Mouse (Mus musculus) thymus, postnatal 4 days (tissue): ENCODE data around the gene Shq1.

ENCODE experiments used
- DNase-seq: peaks from one replicate; pipeline ENCODE4 v3.0.0; 2021

Shq1 gene

DNA sequence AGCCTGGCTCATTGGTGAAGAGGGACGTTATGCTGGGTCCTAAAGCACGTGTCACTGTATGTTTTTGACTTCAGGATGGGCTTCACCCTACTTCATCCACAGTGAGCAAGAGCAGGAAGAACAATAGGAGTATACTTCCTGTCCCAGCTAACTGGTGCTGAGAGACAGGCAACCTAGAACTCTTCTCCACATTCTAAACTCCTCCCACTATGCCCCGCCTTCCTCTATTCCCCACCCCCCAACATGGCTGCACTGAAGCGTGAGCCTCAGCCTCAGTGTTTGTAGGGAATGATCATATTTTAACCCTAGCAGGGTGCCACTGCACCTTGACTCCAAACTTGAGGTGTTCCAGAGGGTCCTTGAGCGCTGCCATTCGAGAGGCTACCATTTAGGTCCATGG, 143.8 kb downstream of the Shq1 start:
- no peak for DNase-seq

DNA sequence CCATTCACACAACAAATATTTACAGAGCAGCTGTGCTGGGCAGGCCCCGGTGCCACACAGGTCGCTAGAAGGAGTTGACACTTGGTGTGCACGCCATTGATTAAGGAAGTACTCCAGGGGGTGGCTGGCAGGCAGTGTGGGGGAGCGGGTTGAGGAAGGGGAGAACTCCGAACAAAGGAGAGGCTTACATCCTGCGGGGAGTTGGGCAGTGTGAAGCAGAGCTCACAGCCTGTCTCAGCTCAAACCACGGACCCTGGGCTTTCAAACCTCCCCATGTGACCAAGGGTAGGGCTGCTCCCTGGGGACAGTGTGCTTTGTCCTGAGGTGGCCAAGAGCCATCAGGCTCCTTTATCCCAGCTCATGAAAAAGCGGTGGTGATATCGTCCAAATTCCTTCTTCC, 144.9 kb downstream of the Shq1 start:
- DNase-seq = no peak

DNA sequence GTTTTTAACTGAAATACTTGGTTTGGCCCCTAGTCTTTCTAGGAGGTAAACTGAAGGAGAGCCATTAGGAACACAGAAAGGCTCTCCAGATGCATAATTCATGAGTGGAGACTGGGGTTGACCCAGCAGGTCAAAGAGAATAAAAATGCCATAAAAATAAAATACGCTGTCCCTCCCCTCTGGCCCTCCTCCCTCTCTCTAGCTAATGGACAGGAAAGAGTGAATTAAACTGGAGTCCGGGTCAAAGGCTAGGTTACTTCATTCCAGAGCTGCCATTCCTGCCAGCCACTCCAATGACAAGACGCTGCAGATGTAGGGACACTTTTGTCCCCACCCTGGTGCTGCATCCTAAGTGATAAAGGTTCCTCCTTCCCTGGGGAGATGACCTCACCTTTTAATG, 145.5 kb downstream of the Shq1 start:
- DNase-seq = no peak

DNA sequence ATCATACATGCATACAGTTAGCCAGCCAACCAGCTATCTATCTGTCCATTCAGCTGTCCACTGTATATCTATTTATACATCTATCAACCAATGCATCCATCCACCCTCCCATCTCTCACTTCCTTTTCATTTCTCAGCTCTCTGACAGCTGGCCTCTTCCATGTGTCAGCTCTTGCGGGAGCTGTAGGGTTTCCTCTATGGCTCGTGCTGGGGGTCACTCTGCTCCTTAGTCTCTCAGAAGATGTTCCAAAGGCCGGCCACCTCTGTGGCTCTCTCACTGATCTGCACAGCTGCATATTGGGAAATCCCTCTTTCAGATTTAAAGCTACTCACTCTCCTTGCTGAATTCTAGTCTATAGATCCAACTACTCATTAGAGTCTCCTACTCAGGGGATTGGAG, 148.5 kb downstream of the Shq1 start:
- DNase-seq = no peak

DNA sequence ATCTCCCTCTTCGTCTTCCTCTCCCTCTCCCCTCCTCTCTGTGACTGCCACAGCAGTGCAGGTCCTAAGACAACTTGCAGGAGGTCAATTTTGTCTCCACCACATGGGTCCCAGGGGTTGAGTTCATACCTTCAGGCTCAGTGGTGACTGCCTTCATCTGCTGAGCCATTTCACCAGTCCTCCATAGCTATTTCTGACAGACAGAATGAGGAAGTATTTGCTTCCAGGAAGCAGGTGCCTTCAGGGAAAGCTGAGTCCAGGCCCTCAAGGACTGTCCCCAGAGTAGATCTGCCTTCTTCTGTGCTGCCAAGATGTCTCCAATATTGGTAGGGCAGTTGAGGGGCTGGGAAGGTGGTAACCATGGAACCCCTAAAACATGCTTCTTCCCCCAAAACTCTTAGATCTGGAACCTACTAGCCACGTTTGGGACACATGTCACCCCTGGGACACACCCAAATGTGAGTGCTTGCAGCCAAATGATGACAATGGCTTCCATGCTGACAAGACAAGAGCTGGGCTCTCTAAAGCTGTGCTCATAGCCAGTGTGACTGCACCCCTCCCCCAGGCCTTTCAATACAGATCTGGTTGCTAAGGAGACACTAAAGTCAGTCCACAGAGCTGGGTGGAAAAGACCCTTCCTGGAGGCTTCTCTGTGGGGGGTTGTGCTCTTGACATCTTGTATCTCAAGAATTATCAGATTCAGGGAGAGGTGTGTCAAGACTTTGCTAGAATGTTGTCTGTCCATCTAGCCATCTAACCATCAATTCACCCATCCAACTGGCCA, 149.2 kb downstream of the Shq1 start:
- no peak for DNase-seq

DNA sequence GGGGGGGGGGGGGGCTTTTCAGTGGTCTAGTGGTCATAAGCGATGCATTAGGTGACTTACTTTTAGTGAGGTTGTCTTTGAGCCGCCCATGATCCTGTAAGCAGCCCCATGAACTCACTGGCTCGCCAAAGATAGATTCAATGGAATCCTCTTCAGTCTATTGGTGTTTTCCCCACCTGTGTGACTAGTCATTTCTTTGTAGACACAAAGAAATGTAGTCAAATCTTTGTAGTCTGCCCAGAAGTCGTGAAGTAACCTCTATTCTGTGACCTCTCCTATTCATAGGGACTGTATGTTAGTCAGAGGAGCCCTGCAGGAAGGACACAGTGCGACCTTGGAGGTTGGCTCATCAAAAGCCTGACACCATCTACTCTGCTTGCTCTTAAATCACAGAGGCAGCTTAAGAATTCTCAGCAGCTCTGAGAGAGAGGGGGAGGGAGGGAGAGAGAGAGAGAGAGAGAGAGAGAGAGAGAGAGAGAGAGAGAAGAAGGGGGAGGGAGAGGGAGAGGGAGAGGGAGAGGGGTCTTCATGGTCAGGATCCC, 150.3 kb downstream of the Shq1 start:
- DNase-seq = no peak

DNA sequence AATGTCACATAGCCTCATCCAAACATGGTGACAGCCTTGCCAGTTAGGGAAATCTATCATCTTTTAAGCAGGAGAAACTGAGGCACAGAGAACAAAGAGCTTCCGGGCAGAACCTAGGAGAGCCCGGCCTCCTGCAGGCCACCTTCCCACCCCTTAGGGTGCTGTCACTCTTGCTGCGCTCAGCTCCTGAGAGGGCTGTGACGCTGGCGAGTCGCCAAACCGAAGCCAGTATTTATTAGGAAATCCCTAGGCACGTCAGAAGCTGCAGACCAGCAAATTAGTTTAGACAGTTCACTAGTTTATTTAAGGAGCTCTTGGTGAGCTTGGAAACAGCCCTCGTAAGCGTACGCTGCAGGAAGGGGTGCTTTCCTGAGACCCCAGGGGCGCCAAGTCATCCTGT, 151.1 kb downstream of the Shq1 start:
- no peak for DNase-seq
